Mouse (Mus musculus) telencephalon, adult 2 months (tissue): Measurements from ENCODE around the gene Marcksl1.

Experiments used
- DNase-seq: peaks from one replicate; pipeline ENCODE4 v3.0.0-alpha.2; 2011; ENCODE audit warnings: low read depth, low spot score

The Marcksl1 gene

DNA sequence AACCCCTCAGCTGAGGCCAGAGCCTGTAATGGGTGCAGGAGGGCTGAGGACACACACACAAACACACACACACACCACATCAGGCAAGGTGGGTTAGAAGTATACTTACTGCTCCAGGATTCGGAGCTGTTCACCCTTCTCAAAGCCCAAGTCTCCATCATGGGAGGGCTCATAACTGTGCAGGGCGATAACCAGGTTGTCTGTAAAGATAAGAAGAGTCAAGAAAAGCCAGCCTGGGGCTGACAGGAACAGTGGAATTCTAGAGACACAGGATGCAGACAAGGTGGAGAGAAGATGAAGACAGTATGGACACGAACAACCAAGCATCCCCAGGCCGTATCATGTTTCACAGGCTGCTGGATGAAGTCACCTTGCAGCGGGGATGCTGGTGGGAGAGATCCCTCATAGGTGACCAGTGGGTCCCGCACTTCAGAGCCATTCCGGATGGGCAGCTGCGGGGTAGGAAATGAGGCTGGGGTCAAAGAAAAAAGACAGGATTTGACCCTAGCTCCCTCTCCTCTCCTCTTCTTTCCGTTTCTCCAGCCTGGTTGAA, 44.0 kb downstream of the Marcksl1 start:
- no peak for DNase-seq

GRCm38 (mm10) chr4:129558321-129558955, 45.1 kb downstream of the Marcksl1 start:
- no peak for DNase-seq

- no peak for DNase-seq
Observed at GRCm38 (mm10) chr4:129561184-129561583, 47.8 kb downstream of the Marcksl1 start.

DNA sequence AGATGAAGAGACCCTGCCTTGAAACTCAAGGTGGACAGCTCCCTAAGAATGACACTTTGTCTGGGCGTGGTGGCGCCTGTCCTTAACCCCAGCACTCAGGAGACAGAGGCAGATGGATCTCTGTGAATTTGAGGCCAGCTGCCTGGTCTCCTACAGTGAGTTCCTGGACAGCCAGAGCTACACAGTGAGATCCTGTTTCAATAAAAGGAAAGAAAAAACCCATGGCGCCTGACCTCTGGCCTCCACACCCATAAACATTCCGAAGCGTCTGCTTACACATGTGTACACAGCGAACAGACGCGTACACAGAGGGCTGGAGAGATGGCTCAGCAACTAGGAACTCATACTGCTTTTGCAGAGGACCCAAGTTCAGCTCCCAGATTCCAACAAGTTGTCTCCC, 50.3 kb downstream of the Marcksl1 start:
- DNase-seq, result no peak

DNA sequence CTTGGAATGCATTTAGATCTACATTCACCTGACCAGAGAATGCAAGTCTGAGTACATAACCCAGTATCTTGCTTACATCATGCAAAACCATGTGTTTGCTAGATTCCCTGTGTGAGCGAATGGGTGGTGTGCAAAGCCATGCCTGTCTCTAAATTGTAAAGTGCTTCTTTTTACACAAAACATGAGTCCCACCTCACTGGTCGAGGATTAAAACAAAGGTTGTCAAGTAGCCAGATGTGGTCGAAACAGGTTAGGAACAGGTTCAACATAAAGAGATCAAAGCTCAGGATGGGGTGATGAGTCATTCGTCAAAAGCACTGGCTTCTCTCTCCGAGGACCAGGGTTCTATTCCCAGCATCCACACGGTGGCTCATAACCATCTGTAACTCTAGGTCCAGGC, 51.8 kb downstream of the Marcksl1 start:
- no peak for DNase-seq
